Mouse (Mus musculus): Measurements from ENCODE around the gene Gm5431. TPM values are rescaled to one million over a fixed set of nuclear protein-coding genes. Genes with fewer than 3 reads are reported as not detected.

Gene Gm5431
- polyA plus RNA-seq, 1 experiment: 0.23 TPM

GRCm38 (mm10) chr11:48845244-48845815, 56.7 kb downstream of the Gm5431 start:
- no peak for TF ChIP-seq CTCF (IDR thresholded peaks at IDR 0.05; ENCODE audit: borderline replicate concordance, extremely low read depth, insufficient read depth, insufficient read length)
- no peak for TF ChIP-seq POLR2A (IDR thresholded peaks at IDR 0.05; ENCODE audit: borderline replicate concordance, extremely low read depth, insufficient read depth, insufficient read length, poor library complexity, severe bottlenecking)
- DNase-seq (ENCODE audit: low read depth): no peak

- TF ChIP-seq CTCF (IDR thresholded peaks at IDR 0.05; ENCODE audit: borderline replicate concordance, extremely low read depth, insufficient read depth, insufficient read length) (no peak), POLR2A (IDR thresholded peaks at IDR 0.05; ENCODE audit: borderline replicate concordance, extremely low read depth, insufficient read depth, insufficient read length, poor library complexity, severe bottlenecking) (no peak)
- DNase-seq (ENCODE audit: low read depth): no peak
Observed at GRCm38 (mm10) chr11:48844309-48844708, 57.7 kb downstream of the Gm5431 start.

- no peak for DNase-seq (ENCODE audit: low read depth)
- TF ChIP-seq CTCF (IDR thresholded peaks at IDR 0.05; ENCODE audit: borderline replicate concordance, extremely low read depth, insufficient read depth, insufficient read length) (no peak), POLR2A (IDR thresholded peaks at IDR 0.05; ENCODE audit: borderline replicate concordance, extremely low read depth, insufficient read depth, insufficient read length, poor library complexity, severe bottlenecking) (no peak)
Observed at GRCm38 (mm10) chr11:48843202-48843601, 58.8 kb downstream of the Gm5431 start.

- TF ChIP-seq POLR2A (IDR thresholded peaks at IDR 0.05; ENCODE audit: borderline replicate concordance, extremely low read depth, insufficient read depth, insufficient read length, poor library complexity, severe bottlenecking): no peak
- no peak for TF ChIP-seq CTCF (IDR thresholded peaks at IDR 0.05; ENCODE audit: borderline replicate concordance, extremely low read depth, insufficient read depth, insufficient read length)
- DNase-seq (ENCODE audit: low read depth): no peak
Observed at GRCm38 (mm10) chr11:48842378-48842792, 59.6 kb downstream of the Gm5431 start.

GRCm38 (mm10) chr11:48841213-48841612, 60.8 kb downstream of the Gm5431 start:
- TF ChIP-seq CTCF (IDR thresholded peaks at IDR 0.05; ENCODE audit: borderline replicate concordance, extremely low read depth, insufficient read depth, insufficient read length) (no peak), POLR2A (IDR thresholded peaks at IDR 0.05; ENCODE audit: borderline replicate concordance, extremely low read depth, insufficient read depth, insufficient read length, poor library complexity, severe bottlenecking) (no peak)
- DNase-seq (ENCODE audit: low read depth): no peak

- DNase-seq (ENCODE audit: low read depth): no peak
- TF ChIP-seq CTCF (IDR thresholded peaks at IDR 0.05; ENCODE audit: borderline replicate concordance, extremely low read depth, insufficient read depth, insufficient read length): no peak
Observed at GRCm38 (mm10) chr11:48840805-48841204, 61.2 kb downstream of the Gm5431 start.

GRCm38 (mm10) chr11:48838879-48839680, 62.9 kb downstream of the Gm5431 start:
- DNase-seq (ENCODE audit: low read depth): peak; percentile 21
- TF ChIP-seq POLR2A (IDR thresholded peaks at IDR 0.05; ENCODE audit: borderline replicate concordance, extremely low read depth, insufficient read depth, insufficient read length, poor library complexity, severe bottlenecking) (no peak), CTCF (IDR thresholded peaks at IDR 0.05; ENCODE audit: borderline replicate concordance, extremely low read depth, insufficient read depth, insufficient read length) (no peak)

GRCm38 (mm10) chr11:48838181-48838797, 63.7 kb downstream of the Gm5431 start:
- DNase-seq (ENCODE audit: low read depth): peak; percentile 51
- TF ChIP-seq POLR2A (IDR thresholded peaks at IDR 0.05; ENCODE audit: borderline replicate concordance, extremely low read depth, insufficient read depth, insufficient read length, poor library complexity, severe bottlenecking): no peak
- no peak for TF ChIP-seq CTCF (IDR thresholded peaks at IDR 0.05; ENCODE audit: borderline replicate concordance, extremely low read depth, insufficient read depth, insufficient read length)

Other genes with a start within 250 kb of the Gm5431 start
- 1,339 and 1,725 TPM in 2 replicates for gene Rack1, start 101.9 kb downstream of the Gm5431 start, polyA plus RNA-seq (2012; rRNA removed)
- 39.3 and 44.2 TPM in 2 replicates for gene Trim41, start 84.9 kb downstream of the Gm5431 start, polyA plus RNA-seq (2012; rRNA removed)
- 2.6 and 2.8 TPM in 2 replicates for gene Trim7, start 76.1 kb downstream of the Gm5431 start, polyA plus RNA-seq (2012; rRNA removed)
- 34.5 and 47.1 TPM in 2 replicates for gene Gm12184, start 75.6 kb downstream of the Gm5431 start, polyA plus RNA-seq (2012; rRNA removed)
- gene Irgm1, start 30.5 kb downstream of the Gm5431 start, polyA plus RNA-seq (2012; rRNA removed): 1.2 and 1.9 TPM in 2 replicates
- gene Psme2b, start 44.0 kb upstream of the Gm5431 start, polyA plus RNA-seq (2012; rRNA removed): 0.79 and 0.81 TPM in 2 replicates
- gene Olfr56, start 76.7 kb upstream of the Gm5431 start, polyA plus RNA-seq (2012; rRNA removed): 0.03 TPM in 1 of 2 replicates, not detected in the other
- gene 9930111J21Rik1, start 77.2 kb upstream of the Gm5431 start, polyA plus RNA-seq (2012; rRNA removed): 0.10 and 0.15 TPM in 2 replicates
- 0.04 TPM in 1 of 2 replicates, not detected in the other for gene Gm12185, start 90.0 kb upstream of the Gm5431 start, polyA plus RNA-seq (2012; rRNA removed)
- 0.07 and 0.13 TPM in 2 replicates for gene Tgtp1, start 92.0 kb upstream of the Gm5431 start, polyA plus RNA-seq (2012; rRNA removed)
- gene 9930111J21Rik2, start 149.0 kb upstream of the Gm5431 start, polyA plus RNA-seq (2012; rRNA removed): 0.18 and 0.42 TPM in 2 replicates
- 0.11 TPM in 1 of 2 replicates, not detected in the other for gene Tgtp2, start 162.0 kb upstream of the Gm5431 start, polyA plus RNA-seq (2012; rRNA removed)
- 0.19 and 0.63 TPM in 2 replicates for gene Ifi47, start 174.4 kb upstream of the Gm5431 start, polyA plus RNA-seq (2012; rRNA removed)
- not detected in 2 replicates for gene Olfr1396, start 212.7 kb upstream of the Gm5431 start, polyA plus RNA-seq (2012; rRNA removed)
- not detected in 2 replicates for gene Olfr1395, start 240.1 kb upstream of the Gm5431 start, polyA plus RNA-seq (2012; rRNA removed)

Measured in brain, embryonic 14.5 days (tissue).